Mouse (Mus musculus) stomach, postnatal 0 days (tissue): ENCODE results near the gene E030018B13Rik.

Experiments
- CTCF ChIP-seq: IDR thresholded peaks from 2 replicates; pipeline ENCODE4 v1.5.1; 2016; ENCODE audit warnings: antibody characterized with exemption, low read depth, mild to moderate bottlenecking, moderate library complexity
- EP300 ChIP-seq: optimal IDR thresholded peaks from 2 replicates; pipeline ENCODE3; 2016; ENCODE audit warnings: antibody characterized with exemption

GRCm38 (mm10) chr7:63969941-63970340, 53.3 kb downstream of the E030018B13Rik start:
- TF ChIP-seq EP300 = no peak
- no peak for TF ChIP-seq CTCF
